Mouse (Mus musculus): Measurements from ENCODE around the gene Ptprm. TPM values are rescaled to one million over a fixed set of nuclear protein-coding genes. Genes with fewer than 3 reads are reported as not detected.

Ptprm gene
- polyA plus RNA-seq, 1 experiment from 2014 or later: 13.7 TPM

DNA sequence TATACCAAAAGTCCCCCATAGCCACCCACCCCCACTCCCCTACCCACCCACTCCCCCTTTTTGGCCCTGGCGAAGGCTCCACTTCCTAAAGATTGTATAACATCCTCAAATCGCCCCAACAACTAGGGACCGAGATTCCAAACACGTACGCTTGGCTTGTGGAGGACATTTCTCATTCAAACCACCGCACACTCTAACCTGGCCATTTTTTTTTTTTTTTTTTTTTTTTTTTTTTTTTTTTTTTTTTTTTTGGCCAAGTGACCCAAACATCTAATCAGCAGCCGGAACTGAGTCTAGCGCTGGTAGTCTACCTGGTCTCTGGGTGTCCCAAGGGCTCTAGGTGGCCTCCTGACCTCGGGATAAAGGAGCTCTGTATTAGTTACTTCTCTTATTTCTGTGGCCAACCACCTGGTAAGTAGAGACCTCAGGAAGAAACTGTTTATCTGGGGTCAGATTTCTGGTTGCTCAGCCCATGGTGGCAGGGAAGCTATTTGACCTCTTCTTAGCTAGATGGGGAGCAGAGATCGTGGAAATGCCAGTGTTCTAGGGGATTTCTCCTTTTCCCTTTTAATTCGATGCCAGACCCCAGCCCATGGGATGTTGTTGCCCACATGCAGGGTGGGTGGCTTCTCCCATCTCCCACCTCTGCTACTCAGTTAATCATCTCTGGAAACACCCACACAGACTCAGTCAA is 9.3 kb upstream of the Ptprm start:
- 88% methylated on average over 11 of the region's 11 CpGs for WGBS
- ATAC-seq: no peak

DNA sequence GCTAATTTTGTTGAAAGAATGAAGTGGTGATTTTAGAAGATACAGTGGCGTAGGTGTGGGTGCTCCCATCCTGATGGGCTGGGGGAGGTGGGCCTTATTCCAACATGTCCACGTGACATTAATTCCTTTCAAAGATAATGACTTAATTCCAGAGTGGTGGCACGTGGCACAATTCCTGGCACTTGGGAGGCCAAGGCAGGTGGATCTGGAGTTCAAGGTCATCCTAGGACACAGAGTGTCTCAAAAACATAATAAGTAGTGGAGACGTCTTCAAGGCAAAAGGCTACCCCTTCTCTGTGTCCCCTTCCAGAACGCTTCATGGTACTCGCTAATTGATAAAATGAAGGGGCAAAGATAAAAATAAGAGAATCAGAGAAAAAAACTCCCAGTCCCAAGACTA is 7.9 kb upstream of the Ptprm start:
- no peaks in the 10 kb centered on the region for H3K36me3 ChIP-seq (ENCODE audit: control insufficient read depth, insufficient read depth)
- H3K4me3 ChIP-seq (replicated peaks; ENCODE audit: low read length): no peak overlapping the region
- H3K27ac ChIP-seq (ENCODE audit: low read length): no peak overlapping the region
- no peaks in the 10 kb centered on the region for H3K27me3 ChIP-seq (replicated peaks; ENCODE audit: control insufficient read depth, insufficient read depth, low read length)
- H3K9ac ChIP-seq (replicated peaks; ENCODE audit: low read depth, low read length): no peak overlapping the region
- H3K9me3 ChIP-seq (ENCODE audit: control insufficient read depth, low read length): no peaks in the 10 kb centered on the region
- ATAC-seq: no peak
- 87% methylated on average over 6 of the region's 6 CpGs for WGBS
- H3K4me1 ChIP-seq (replicated peaks; ENCODE audit: control insufficient read depth, insufficient read depth, low read length): no peaks in the 10 kb centered on the region
- no peak overlapping the region for H3K4me2 ChIP-seq (ENCODE audit: low read length)

More for the DNA sequence above, 9.3 kb upstream of the Ptprm start:
- no peaks in the 10 kb centered on the region for H3K4me1 ChIP-seq (replicated peaks; ENCODE audit: control insufficient read depth, insufficient read depth, low read length)
- H3K4me2 ChIP-seq (ENCODE audit: low read length): no peak overlapping the region
- no peak overlapping the region for H3K27ac ChIP-seq (ENCODE audit: low read length)
- H3K27me3 ChIP-seq (replicated peaks; ENCODE audit: control insufficient read depth, insufficient read depth, low read length): no peaks in the 10 kb centered on the region
- H3K9ac ChIP-seq (replicated peaks; ENCODE audit: low read depth, low read length): no peak overlapping the region
- no peaks in the 10 kb centered on the region for H3K9me3 ChIP-seq (ENCODE audit: control insufficient read depth, low read length)
- H3K4me3 ChIP-seq (replicated peaks; ENCODE audit: low read length): no peak overlapping the region
- no peaks in the 10 kb centered on the region for H3K36me3 ChIP-seq (ENCODE audit: control insufficient read depth, insufficient read depth)

GRCm38 (mm10) chr17:67360606-67361005 is 6.3 kb upstream of the Ptprm start:
- Histone ChIP-seq H3K36me3 (ENCODE audit: control insufficient read depth, insufficient read depth) (no peaks in the 10 kb centered on the region), H3K27ac (ENCODE audit: low read length) (no peak overlapping the region), H3K27me3 (replicated peaks; ENCODE audit: control insufficient read depth, insufficient read depth, low read length) (no peaks in the 10 kb centered on the region), H3K4me3 (replicated peaks; ENCODE audit: low read length) (no peak overlapping the region), H3K4me1 (replicated peaks; ENCODE audit: control insufficient read depth, insufficient read depth, low read length) (no peaks in the 10 kb centered on the region), H3K9ac (replicated peaks; ENCODE audit: low read depth, low read length) (no peak overlapping the region), H3K9me3 (ENCODE audit: control insufficient read depth, low read length) (no peaks in the 10 kb centered on the region), H3K4me2 (ENCODE audit: low read length) (no peak overlapping the region)
- no peak for ATAC-seq
- WGBS: 8% methylated on average over 3 of the region's 3 CpGs

GRCm38 (mm10) chr17:67359578-67359977 is 5.3 kb upstream of the Ptprm start:
- H3K27me3 ChIP-seq (replicated peaks; ENCODE audit: control insufficient read depth, insufficient read depth, low read length): peaks cover 3% of the 10 kb centered on the region; the same call in 1 of the 2 replicates
- no peak overlapping the region for H3K4me3 ChIP-seq (replicated peaks; ENCODE audit: low read length)
- H3K4me1 ChIP-seq (replicated peaks; ENCODE audit: control insufficient read depth, insufficient read depth, low read length): peaks cover 9% of the 10 kb centered on the region; the same call in 1 of the 2 replicates
- no peak overlapping the region for H3K4me2 ChIP-seq (ENCODE audit: low read length)
- WGBS: 93% methylated on average over 5 of the region's 5 CpGs
- H3K9me3 ChIP-seq (ENCODE audit: control insufficient read depth, low read length): no peaks in the 10 kb centered on the region
- H3K36me3 ChIP-seq (ENCODE audit: control insufficient read depth, insufficient read depth): no peaks in the 10 kb centered on the region
- no peak overlapping the region for H3K9ac ChIP-seq (replicated peaks; ENCODE audit: low read depth, low read length)
- ATAC-seq: no peak
- no peak overlapping the region for H3K27ac ChIP-seq (ENCODE audit: low read length)

DNA sequence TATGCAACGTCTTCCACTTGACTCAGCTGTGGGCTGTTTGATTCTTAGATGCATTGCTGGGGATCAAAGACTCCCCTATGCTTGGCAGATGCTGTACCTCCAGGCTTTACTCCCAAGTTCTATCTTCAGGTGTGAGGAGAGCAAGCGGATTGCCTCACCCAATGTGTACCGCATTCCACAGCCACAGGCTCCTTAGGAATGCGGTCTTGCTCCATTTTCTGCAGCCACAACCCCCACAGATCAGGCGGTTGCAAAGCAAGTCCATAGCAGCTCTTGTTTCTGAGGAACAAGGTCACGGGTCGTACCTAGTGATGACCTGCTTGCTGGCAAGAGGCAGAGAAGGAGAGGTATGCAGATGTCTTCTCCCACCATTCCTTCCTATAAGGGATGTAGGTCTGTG is 4.3 kb upstream of the Ptprm start:
- Histone ChIP-seq H3K9me3 (ENCODE audit: control insufficient read depth, low read length) (no peaks in the 10 kb centered on the region), H3K36me3 (ENCODE audit: control insufficient read depth, insufficient read depth) (no peaks in the 10 kb centered on the region), H3K4me2 (ENCODE audit: low read length) (no peak overlapping the region), H3K27me3 (replicated peaks; ENCODE audit: control insufficient read depth, insufficient read depth, low read length) (peaks cover 3% of the 10 kb centered on the region; the same call in 1 of the 2 replicates), H3K4me3 (replicated peaks; ENCODE audit: low read length) (no peak overlapping the region), H3K9ac (replicated peaks; ENCODE audit: low read depth, low read length) (no peak overlapping the region), H3K4me1 (replicated peaks; ENCODE audit: control insufficient read depth, insufficient read depth, low read length) (peaks cover 16% of the 10 kb centered on the region), H3K27ac (ENCODE audit: low read length) (no peak overlapping the region)
- ATAC-seq: no peak
- WGBS: 92% methylated on average over 7 of the region's 7 CpGs

DNA sequence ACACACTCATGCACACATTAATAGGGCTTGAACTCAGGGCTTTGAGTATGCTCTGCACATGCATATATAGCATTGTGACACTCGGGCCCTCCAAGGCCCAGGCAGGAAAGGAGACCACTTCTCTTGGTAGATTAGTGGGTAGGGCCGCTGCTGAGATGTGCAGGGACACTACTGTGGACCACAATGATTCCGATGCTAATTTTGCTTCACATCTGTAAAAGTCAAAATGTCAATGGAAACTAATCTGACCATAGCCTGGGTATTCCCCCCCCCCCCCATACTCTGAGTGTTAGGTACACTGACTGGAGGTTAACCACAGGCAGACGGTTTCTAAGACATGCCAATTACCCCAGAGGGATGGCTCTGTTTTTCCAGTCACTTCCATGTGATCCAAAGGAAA is 2.9 kb upstream of the Ptprm start:
- no peak for ATAC-seq
- H3K27me3 ChIP-seq (replicated peaks; ENCODE audit: control insufficient read depth, insufficient read depth, low read length): peaks cover 3% of the 10 kb centered on the region; the same call in 1 of the 2 replicates
- 87% methylated on average over 4 of the region's 4 CpGs for WGBS
- H3K27ac ChIP-seq (ENCODE audit: low read length): no peak overlapping the region
- H3K36me3 ChIP-seq (ENCODE audit: control insufficient read depth, insufficient read depth): no peaks in the 10 kb centered on the region
- no peak overlapping the region for H3K4me2 ChIP-seq (ENCODE audit: low read length)
- no peak overlapping the region for H3K9ac ChIP-seq (replicated peaks; ENCODE audit: low read depth, low read length)
- no peaks in the 10 kb centered on the region for H3K9me3 ChIP-seq (ENCODE audit: control insufficient read depth, low read length)
- no peak overlapping the region for H3K4me3 ChIP-seq (replicated peaks; ENCODE audit: low read length)
- H3K4me1 ChIP-seq (replicated peaks; ENCODE audit: control insufficient read depth, insufficient read depth, low read length): peaks cover 22% of the 10 kb centered on the region

DNA sequence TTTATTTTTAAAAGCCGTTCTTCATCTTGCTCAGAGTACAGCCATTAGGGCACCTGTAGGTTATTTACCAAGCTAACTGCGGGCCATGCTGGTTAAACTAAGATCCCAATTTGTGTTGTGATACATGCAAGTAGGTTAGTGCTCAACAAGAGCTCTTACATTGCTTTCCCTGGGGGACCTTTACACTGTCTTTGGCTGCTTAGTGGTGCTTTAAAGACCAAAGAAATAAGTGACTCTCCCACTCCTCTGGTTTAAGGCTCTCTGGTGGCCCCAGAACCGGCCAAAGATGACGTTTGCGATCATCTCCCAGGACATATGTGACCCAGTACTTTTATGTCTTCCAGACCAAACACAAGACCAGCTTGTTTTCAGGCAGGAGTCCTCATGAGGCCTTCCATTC is 994 bp upstream of the Ptprm start:
- ATAC-seq: no peak
- H3K4me2 ChIP-seq (ENCODE audit: low read length): peak overlapping the region; percentile 96
- 42% methylated on average over 5 of the region's 5 CpGs for WGBS

DNA sequence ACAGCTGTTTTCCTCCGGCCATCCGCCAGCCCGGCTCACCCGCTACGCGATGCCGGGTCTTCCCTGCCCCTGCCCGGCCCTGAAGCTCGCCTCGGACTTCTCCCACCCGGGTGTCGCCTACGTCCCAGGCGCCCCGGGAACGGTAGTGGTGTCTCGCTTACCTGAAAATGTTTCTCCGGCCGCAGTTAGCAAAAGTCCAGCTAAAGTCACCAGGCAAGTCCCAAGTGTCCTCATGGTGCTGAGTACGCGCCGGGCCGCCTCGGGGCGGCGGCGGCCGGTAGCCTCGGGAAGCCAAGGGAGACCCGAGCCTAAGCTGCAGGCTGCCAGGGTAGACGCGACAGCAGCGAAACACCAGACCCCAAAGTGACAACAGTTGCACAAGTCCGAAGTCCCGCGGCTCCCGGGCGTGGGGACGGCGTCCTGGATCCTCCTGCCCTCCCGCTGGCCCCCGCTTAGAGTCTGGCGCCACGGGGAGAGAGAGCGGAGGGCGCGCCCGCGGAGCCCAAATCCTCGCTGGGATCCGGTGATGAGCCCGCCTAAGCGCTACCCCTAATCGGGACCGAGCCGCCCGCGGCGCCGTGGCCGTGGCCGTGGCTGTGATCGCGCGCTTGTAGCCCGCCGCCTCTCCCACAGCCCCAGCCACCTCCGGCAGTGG is 334 bp downstream of the Ptprm start:
- WGBS: under 1% methylated on average over 60 of the region's 68 CpGs
- Histone ChIP-seq H3K27me3 (replicated peaks; ENCODE audit: control insufficient read depth, insufficient read depth, low read length) (peaks cover 8% of the 10 kb centered on the region), H3K9me3 (ENCODE audit: control insufficient read depth, low read length) (no peaks in the 10 kb centered on the region), H3K9ac (replicated peaks; ENCODE audit: low read depth, low read length) (peak overlapping the region; percentile 69), H3K4me2 (ENCODE audit: low read length) (peak overlapping the region; percentile 96), H3K4me1 (replicated peaks; ENCODE audit: control insufficient read depth, insufficient read depth, low read length) (peaks cover 22% of the 10 kb centered on the region), H3K36me3 (ENCODE audit: control insufficient read depth, insufficient read depth) (no peaks in the 10 kb centered on the region), H3K27ac (ENCODE audit: low read length) (no peak overlapping the region), H3K4me3 (replicated peaks; ENCODE audit: low read length) (peak overlapping the region; percentile 73)
- ATAC-seq: peak; percentile 37

More for the DNA sequence above, 994 bp upstream of the Ptprm start:
- peaks cover 8% of the 10 kb centered on the region for H3K27me3 ChIP-seq (replicated peaks; ENCODE audit: control insufficient read depth, insufficient read depth, low read length)
- H3K9ac ChIP-seq (replicated peaks; ENCODE audit: low read depth, low read length): no peak overlapping the region
- H3K4me1 ChIP-seq (replicated peaks; ENCODE audit: control insufficient read depth, insufficient read depth, low read length): peaks cover 22% of the 10 kb centered on the region
- H3K36me3 ChIP-seq (ENCODE audit: control insufficient read depth, insufficient read depth): no peaks in the 10 kb centered on the region
- no peak overlapping the region for H3K27ac ChIP-seq (ENCODE audit: low read length)
- H3K9me3 ChIP-seq (ENCODE audit: control insufficient read depth, low read length): no peaks in the 10 kb centered on the region
- 0 out of 2 replicates have a peak overlapping the region, but pooled peaks have one; percentile 7 for H3K4me3 ChIP-seq (replicated peaks; ENCODE audit: low read length)

DNA sequence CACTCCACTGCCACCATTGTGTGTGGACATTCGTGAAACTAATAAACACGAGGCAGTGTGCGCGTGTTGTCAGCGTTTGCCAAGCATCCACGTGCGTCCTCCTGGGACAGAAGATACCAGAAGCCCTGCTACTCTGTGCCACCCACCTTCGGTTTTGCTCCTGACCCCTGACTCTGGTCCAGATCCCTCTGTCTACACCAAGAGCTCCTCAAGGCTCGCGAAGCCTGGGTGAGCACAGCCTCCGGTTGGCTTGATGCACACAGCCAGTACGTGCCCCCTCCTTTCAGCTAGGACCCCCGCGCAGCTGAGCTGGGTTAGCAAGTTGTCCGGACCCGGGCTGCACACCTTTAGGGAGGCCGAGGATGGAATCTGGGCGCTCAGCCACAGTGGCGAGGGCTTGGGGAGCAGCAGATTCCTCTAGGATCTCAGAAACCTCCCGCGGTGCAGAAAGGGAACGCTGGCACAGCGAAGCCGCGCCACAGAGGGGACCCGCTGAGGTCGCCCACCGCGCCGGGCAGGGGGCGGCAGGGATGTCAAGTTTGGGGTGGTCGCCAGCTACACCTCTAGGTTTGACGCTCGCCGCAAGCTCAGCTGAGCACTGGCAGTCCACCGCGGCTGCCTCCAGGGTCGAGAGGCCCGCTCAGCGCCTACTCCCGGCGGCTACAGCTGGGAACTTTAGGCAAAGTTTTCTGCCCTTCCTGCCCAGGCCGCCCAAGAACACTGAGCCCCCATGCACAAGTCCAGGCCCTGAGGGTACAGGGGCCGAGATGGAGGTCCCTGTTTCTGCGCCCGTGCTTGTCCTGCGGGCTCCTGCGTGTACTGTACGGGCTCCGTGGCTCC is 1.1 kb downstream of the Ptprm start:
- Histone ChIP-seq H3K27ac (ENCODE audit: low read length) (0 out of 2 replicates have a peak overlapping the region, but pooled peaks have one; percentile 1), H3K4me2 (ENCODE audit: low read length) (peak overlapping the region; percentile 96), H3K36me3 (ENCODE audit: control insufficient read depth, insufficient read depth) (no peaks in the 10 kb centered on the region), H3K4me1 (replicated peaks; ENCODE audit: control insufficient read depth, insufficient read depth, low read length) (peaks cover 22% of the 10 kb centered on the region), H3K4me3 (replicated peaks; ENCODE audit: low read length) (peak overlapping the region; percentile 73), H3K9ac (replicated peaks; ENCODE audit: low read depth, low read length) (peak overlapping the region; percentile 69), H3K27me3 (replicated peaks; ENCODE audit: control insufficient read depth, insufficient read depth, low read length) (peaks cover 8% of the 10 kb centered on the region), H3K9me3 (ENCODE audit: control insufficient read depth, low read length) (no peaks in the 10 kb centered on the region)
- 0 out of 2 replicates have a peak, but pooled peaks have one; percentile 0 for ATAC-seq
- 2% methylated on average over 50 of the region's 50 CpGs for WGBS
